Mouse (Mus musculus): ENCODE results near the gene Txnrd1.

The Txnrd1 gene

DNA sequence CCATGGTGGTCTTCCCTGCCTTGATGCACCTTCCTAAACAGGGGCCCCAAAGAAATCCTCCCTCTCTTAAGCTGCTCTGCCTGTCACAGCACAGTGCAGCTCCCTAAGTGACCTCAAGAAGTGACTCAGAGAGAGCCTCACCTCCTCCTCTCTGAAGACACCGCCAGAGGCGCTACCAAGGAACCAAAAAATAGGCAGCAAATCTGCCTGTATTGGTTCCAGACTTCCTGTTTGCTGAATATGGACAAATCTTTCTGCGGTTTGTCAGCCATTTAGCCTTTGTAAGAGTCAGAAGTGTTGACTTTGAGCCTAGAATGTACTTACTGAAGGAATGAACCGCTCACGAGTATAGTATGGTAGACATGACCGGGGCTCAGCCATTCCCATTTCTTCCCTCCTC, 80.0 kb downstream of the Txnrd1 start:
- DNase-seq (ENCODE audit: low read depth, low spot score), result no peak

DNA sequence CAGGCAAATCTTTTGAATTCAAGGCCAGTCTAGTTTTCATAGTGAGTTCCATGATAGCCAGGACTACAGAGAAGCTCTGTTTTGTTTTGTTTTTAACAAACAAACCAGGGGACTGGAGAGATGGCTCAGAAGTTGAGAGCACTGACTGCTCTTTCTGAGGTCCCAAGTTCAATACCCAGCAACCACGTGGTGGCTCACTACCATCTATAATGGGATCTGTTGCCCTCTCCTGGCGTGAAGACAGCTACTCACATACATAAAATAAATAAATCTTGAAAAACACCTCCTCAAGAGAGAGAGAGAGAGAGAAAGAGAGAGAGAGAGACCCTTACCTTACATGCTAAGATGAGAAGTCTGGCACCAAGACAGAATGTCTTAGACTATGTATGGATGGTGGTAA, 84.9 kb downstream of the Txnrd1 start:
- DNase-seq (ENCODE audit: low read depth, low spot score), result no peak

DNA sequence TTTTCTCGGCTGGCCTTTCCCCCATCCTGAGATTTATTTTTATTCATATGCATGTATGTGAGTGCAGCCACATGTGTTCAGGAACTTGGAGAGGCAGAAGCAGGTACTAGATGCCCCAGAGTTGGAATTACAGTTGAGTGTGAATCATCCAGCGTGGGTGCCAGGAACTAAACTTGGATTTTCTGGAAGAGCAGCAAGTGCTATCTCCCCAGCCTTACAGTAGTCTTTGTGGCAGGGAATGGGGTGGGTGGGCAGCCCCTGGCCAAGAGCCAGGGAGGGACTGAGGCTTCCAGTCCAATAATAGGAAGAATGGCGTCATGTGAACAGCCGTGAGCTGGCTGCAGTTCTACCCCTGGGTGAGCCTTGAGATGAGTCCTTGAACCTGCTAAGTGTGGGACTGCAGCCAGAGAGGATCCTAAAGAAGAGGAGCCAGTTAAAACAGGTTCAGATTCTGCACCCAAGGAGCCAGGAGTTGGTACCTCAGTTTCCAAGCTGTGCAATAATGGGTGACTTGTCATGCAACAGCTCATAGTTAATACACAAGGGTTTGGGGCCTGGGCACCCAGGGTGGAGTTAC, 85.7 kb downstream of the Txnrd1 start:
- no peak for DNase-seq (ENCODE audit: low read depth, low spot score)

DNA sequence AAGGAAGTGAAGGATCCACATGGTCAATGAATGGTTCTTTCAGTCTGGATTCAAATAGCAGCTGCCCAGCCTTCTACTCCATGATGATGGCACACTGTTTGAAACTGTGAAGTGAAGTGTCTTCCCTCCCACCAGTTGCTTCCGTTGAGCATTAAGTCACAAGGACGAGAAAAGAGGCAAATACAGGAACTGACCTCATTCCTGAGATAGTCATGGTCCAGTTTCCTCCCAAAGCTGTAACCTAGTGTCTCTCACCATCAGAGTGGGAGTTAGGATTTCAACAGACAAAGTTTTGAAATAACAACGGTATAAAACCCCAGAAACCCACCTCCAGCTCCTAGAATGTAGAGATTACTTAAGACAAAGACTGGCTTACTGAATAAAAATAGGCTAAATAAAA, 89.8 kb downstream of the Txnrd1 start:
- DNase-seq (ENCODE audit: low read depth, low spot score), result no peak

DNA sequence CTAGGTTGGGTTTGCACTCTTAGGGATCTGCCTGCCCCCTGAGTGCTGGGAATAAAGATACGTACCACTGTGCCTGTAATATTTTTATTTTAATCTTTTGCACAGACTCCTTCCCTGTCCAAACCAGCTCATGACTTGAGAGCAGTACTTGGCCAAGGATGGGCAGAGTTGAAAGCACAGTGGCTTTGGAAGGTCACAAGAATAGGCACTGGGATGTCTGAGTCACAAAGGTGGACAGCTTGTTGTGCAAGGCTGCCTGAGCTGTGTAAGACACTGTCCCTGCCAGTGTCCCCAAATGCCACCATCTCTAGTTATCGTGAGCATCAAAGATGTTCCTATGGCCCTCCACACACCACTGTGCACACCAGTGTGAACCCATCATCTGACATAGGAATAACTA, 91.0 kb downstream of the Txnrd1 start:
- no peak for DNase-seq (ENCODE audit: low read depth, low spot score)

DNA sequence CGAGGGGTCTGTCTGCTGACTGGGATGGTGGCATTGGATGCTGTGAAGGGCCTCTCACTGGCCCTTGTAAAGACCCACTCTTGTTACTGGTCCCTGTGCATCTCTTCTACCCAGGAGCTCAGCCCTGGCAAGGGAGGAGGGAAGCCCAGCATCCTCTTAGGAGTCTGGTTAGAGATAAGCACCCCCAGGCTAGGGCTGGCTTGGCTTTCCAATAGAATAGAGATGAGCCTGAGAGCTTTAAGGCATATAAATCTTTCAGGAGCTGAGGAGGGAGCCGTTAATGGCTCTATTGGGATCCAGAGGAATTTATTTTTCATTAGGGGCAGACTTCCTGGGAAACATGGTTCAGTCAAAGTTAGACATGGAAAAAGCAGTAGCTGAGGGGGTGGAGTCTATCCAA, 91.9 kb downstream of the Txnrd1 start:
- no peak for DNase-seq (ENCODE audit: low read depth, low spot score)

DNA sequence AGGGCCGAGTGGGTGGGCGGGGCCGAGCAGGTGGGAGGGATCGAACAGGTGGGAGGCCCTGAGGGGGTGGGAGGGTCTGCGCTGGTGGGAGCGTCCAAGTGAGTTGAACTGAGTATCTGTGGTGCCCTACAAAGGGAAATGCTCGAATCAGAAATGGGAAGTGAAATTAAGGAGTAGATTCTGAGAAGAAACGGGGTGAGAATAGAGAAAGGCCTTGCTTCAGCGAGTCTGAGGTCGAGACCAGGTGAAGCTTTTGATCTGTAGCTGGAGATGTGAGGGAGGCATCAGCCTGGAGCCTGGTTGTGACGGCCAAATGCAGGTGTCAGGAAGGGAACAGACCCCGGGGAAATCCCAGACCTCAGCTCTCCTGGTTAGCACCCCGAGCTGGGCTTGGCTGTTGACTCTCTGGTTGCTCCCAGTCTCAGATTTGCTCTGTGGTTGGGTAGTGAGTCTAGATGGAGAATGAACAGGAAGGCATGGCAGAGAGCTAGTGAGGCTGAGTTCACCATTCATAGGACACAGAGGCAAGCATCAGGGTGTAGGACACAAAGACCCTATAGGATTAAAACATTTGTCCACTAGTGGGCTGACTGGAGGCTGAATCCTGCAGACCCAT, 101.4 kb downstream of the Txnrd1 start:
- DNase-seq (ENCODE audit: low read depth, low spot score), result no peak

DNA sequence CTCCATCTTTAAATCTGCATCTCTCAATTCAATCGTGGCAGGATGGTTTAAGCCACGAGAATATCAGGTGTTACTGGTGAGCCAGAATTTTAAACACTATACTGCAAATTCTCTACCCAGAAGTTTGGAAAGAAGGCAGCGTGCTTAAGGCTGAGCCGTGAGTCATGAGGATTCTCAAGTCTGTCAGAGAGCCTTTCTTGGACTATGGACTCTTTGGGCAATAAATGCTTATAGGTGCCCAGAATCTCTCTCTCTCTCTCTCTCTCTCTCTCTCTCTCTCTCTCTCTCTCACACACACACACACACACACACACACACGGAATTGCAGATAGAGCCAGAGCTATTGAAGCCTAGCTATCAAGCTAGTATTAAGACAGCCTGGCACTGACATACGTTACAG, 102.0 kb downstream of the Txnrd1 start:
- DNase-seq (ENCODE audit: low read depth, low spot score), result no peak

Data from embryo, embryonic 11.5 days (tissue).